Mouse (Mus musculus) frontal cortex, postnatal 36 days (tissue): ENCODE data around the gene Msi2.
A peak's percentile ranks its signal among the peaks of the same experiment; 100 is the strongest.

ENCODE experiments used
- DNase-seq, 2 experiments: peaks; one replicate each; pipeline ENCODE4 v3.0.0; 2022; ENCODE audit warnings: low spot score in 2 of 2

Msi2 gene

DNA sequence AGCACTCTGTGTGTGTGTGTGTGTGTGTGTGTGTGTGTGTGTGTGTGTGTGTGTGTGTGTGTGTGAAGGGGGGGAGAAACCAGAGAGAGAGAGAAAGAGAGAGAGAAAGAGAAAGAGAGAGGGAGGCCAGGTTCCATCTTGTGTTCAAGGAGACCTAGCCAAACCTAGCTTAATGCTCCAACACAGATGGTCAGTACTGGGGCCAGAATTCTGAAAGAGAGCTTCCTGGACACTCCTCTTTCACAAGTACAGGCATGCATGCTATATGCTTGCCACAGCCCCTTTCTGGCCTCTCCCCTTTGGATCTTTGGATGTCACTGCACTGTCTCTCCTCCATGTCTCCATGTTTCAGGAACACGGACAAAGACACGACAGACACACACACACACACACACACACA, 41.7 kb downstream of the Msi2 start:
- no peak for DNase-seq

DNA sequence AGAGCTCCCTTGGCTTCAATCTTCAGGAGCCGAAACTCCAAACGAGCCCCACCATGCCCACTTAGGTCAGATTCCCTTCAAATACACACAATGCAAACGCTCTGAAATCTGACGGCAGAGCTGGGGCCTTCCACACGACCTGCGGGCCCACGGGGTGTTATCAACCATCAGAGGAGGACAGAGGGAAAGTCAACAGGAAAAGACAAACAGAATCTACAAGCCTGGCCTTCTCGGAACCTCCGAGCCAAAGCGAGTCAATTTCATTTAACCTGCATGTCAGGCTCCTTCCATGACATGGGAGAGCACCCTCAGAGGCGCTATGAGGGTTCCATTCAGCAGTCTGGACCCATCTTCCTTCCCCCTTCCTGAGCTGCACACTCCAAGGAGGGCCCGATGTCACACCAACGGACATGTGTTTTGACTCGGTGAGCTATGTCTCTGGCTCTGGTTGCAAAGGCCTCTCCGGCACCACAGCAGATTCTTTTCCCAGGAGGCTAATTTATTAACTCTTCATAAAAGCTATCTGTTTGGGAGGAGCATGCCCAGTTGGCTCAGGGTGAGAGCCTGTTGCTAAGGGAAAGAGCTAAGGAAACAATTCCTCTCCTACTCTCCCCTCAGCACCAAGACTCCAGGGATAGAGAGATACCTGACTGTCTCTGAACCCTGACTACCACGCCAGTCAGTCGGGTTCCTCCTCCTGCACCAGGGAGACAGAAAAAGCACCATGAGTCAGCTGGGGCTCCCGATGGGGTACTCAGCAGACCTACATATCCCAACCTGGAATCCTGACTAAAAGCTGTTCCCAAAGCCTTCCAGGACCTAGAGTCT, 42.6 kb downstream of the Msi2 start:
- no peak for DNase-seq

DNA sequence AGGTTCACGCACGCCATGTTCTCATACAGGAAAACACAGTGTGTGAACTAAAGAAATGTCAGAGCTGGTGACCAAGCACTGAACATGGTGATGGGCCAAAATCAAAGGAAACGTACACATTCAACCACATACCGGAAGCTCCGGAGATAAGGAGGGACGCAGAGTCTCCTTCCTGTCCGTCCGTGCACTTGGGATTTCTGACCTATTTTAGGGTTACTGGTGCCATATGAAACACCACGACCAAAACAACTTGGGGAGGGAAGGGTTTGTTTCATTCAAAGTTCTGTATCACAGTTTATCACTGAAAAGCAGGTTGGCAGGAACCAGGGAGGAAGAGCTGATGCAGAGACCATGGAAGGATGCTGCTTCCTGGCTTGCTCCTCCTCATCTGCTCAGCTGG, 44.2 kb downstream of the Msi2 start:
- DNase-seq = no peak

DNA sequence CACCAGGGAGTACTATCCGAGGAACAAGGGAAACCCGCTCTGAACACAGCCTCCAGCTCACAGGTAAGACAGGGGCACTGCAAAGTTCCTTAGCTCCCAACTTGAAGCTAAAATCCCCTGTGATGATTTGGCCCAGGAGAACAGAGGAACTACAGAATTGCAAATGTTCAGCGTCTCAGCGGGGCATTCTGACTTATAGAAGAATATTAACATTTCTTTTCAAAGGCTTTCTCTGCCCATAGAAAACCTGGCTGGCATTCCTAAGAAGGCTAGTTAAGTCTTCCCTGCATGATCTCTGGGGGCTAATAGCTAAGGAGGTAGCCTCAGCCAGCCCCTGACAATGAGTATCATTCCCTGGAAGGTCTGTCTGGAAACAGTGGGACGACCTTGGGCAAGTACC, 47.4 kb downstream of the Msi2 start:
- no peak for DNase-seq

DNA sequence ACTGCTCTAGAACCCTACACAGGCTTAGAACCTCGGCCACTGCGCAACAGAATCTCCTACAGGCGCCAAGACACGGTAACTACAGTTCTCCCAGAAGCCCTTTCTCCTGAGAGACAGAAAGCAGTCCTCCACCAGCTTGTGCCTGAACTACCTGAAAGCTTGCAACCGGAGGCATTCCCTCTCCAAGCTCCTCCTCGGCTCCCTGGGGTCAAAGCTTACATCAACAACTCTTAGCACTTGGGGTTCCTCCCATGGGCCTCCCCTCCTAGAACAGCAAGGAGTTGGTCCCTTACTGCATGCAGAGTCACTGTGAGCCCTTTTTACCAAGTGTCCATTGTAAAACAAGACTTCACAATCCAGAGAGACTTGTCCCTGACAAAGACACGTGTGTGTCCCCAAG, 49.2 kb downstream of the Msi2 start:
- no peak for DNase-seq

DNA sequence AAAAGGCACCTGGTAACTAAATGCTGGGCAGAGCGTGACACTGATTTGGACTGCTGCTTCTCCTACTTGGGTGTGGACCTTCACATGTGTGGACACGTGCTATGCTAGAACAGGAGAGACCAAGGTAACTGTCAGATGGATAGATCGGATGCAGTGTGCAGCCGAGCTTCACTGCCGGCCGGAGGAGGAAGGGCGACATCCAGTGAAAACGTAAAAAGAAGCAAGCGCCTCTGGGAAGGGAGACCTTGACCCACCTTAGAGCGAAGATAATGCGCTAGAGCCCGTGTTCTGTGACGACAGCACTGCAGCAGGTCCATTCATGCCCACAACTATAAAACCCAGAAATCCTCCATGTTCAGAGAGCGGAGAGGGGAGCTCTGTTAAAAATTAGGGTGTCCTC, 50.0 kb downstream of the Msi2 start:
- DNase-seq = no peak

DNA sequence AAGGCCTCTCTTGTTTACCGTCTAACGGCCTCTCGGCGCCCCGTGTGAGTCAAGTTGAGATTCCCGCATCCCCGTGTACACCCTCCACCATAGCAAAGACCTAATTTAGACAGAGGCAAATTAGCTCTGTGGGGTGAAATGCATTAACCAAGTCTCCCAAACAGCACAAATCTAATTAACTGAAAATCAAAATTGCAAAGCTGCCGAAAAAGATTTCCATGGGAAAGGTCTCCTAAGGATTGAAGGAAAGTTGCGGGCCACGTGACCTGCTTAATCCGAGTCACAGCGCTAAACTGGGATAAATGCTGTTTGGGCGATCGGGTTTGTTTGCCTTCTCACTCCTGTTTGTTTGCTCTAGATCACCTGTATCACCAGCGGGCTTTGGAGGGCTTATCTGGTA, 52.5 kb downstream of the Msi2 start:
- no peak for DNase-seq

DNA sequence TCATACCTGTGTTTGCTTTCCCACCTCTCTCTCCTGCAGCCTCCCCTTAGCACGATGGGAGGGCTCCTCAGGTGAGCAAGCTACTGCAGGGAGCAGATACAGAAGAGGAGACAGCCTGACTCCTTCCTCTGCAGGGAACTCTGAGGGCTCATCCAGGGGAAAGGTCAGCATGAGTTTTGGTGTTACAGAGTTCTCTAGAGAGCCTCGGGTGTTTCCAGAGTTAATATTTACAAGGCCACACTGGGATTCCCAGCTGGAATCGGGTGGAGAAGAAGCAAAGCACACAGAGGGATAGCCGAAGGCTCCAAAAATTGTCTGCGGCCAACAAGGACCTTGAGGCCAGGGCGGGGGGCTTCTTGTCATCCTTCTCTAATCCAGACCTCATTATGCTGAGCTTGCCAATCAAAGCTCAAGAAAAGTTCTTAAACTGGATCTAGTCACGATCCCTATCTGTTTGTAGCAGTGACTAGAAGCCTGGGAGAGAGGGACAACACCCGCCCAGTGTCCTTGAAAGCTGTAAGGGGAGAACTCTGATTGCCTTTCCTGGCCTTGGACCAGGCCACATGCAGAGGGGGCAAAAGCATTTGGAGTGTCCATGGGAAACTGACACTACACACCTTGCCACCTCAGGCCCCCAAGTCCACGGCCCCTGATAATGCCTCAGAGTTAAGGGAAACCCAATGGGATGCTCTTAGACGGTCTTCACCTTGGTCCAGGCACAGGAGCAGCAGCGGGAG, 56.7 kb downstream of the Msi2 start:
- no peak for DNase-seq

DNA sequence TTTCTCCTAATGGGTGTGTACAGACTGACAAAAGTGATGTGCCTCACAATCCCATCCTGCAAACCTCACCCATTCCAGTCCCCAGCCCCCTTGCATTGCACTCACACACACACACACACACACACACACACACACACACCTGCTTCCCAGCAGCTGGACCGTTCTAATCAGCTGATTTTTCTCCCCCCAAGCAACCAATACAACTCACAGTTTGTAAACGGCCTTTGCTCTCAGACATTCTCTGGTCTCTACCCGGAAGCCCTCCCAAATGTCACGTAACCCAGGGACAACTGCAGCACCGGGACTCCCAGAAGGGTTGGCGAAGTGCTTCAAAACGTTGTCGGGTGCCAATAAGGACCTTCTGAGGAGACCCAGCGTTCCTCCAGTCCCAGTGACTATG, 57.9 kb downstream of the Msi2 start:
- DNase-seq = no peak

DNA sequence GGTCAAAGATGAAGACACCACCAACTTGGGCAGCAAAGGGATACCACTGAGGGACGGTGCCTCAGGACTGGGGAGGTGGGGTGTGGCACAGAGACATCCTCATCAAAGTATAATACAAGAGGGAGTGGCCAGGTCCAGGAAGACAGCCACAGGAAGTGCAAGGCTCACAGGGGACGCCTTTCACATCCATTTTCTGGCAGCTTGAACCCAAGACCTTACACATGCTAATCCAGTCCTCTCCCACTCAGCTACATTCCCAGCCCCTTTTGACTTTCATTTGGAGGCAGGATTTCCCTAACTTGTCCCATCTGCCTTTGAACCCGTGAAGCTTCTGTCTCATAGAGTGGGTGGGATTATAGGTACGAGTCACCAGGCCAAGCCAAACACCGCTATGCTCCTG, 59.4 kb downstream of the Msi2 start:
- no peak for DNase-seq

DNA sequence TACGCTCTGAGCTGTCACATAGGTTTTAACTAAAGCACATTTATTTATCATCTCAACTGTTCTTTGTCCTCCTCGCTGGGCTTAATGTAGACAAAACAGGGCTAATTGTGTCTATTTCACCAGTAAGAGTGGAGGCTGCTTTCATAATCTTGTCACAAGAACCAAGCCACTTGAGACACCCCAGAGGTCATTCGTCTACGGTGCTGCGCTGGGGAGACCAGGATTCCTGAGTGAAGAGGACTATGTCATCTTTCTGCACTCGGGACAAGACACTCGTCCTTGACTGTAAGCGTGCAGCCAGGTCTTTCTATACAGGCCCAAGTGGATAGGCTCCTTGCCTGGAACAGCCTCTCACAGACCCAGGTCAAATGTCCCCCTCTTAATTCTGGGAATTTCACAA, 62.5 kb downstream of the Msi2 start:
- DNase-seq = no peak

DNA sequence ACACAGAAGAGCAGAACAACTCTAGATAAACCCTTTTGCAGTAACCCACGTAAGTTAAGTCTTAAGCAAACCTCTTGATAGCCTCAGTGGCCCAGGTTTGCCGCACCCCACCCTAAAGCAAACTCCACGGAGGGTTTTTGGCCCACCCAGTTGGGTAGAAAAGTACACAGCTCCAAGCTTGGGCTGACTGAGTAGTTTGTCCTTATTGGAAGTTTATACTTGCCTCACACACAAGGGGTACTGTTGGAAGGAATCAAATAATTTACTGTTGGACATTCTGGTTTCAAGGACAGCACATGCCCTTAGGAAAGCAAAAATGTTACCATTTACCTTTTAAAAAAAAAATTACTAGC, 63.1 kb downstream of the Msi2 start:
- no peak for DNase-seq

DNA sequence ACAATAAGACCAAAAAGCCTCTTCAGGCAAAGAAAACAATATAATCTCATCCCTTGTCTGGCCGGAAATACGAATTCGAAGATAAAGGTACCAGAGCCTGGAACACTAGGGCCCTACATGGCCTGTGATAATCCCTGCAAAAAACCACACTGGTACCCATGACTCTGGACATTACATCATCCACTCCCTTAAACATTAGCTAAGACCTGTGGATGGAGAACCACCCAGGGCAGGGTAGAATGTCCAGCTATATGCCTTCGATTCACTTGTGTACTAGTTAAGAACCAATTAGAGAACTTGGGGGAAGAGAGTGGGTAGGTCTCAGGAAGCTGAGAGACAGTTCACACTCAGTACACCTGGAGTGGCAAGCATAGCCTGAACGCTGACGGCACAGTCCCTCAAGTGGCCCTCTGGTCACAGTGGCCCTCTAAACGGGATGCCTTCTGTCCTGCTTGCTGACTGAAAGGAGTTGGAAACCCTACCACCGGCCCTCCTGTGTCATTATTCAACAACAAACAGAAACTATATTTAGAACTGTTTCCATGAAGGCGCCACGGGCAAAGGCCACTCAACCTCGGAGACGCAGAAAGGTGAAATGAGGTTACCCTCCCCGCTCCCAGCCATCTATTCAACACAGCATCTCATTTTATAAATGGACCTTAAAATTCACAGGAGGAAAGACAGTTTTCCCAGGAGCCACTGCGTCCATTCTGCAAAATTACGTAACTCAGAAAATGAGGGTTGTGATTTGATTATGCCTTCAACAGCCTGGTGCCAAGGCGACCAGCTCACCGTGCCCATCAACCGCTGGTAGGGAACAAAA, 63.7 kb downstream of the Msi2 start:
- peak in 1 of 2 experiments; percentile 24 for DNase-seq

DNA sequence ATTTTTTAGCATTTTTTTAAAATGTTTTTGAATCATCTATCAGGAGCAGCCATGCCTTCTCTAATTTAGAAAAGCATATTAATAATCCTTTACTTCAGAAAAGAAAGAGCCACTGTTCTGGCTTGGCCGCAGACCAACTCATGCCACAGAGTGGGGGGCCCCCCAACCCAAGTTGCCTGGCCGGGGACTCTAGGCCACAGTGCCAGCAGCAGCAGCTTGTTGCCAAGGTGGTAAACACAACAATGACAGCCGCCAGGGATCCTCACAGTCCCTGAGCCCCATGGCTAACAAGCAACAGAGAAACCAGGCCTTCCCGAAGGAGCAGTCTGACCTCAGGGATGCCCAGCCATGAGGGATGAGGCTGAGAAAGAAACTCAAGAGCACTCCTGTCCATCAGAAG, 68.0 kb downstream of the Msi2 start:
- peak; percentile 36 to 56 for DNase-seq

DNA sequence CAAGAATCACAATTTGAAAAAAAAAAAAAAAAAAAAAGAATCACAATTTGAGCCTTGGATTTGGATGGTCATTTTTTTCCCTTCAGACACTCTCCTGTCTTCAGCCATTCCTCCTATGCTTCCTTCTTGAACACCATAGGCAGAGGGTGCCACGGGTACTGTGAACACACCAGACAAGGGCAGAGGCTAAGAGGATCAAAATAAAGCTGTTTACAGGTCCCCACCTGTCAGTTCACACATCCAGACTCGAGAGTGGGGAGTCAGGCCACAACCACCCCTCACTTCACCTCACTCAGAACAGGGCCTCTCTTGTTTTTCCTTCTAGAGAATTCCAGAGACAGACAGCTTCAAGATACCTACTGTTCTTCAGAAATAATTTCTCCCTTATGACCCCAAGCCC, 69.3 kb downstream of the Msi2 start:
- DNase-seq = no peak

DNA sequence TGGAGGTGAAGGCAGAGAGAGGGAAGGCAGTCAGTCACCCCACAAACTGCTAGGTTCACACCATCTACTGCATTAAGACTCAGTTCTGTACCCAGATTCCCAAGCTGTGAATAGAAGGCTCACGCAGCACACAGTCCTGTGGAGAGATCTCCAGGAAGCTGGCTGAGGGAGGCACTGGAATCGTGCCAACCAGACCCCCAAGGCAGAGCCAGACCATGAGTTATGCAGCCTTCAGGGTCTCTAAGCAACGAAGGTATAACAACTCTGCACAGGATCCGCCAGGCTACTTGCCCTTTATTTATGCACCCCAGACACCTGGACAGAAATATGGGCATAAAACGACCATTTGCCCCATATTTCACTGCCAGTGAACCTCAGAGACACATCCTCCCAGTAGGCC, 69.9 kb downstream of the Msi2 start:
- no peak for DNase-seq

DNA sequence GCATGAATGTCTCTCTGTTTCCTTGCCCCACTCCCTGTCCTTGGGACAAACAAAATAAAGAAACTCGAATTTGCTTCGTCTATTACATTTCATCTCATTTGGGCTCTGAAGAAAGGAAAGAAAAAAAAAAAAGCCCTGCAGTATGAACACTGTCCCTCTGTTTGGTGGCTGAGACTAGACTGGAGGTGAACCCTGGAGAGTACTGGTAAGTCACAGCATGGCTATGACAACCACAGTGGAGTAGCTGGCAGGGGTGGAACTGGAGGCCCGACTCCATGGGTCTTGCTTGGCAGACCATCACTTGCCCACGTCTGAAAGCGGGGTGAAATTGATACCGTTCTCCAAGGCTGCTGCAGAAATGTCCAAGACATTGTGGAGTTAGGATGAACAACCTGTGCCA, 71.8 kb downstream of the Msi2 start:
- DNase-seq = no peak

DNA sequence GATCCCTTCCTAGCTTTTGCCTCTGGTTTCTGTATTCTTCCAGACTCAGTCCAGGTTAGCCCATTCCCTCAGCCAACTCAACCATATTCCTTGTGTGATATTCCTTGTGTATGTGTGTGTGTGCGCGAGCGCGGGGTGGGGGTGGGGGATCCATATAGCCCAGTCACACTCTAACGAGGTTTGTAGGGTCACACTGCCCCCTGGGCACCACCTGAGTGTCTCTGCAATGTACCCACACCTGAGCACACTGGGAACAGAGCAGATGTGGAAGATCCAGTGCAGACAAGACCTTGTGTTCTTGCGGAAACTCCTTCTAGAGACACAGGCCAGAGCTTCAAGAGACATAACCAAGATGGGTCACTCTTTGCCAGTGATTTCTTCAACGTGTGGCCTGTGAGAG, 72.5 kb downstream of the Msi2 start:
- no peak for DNase-seq

DNA sequence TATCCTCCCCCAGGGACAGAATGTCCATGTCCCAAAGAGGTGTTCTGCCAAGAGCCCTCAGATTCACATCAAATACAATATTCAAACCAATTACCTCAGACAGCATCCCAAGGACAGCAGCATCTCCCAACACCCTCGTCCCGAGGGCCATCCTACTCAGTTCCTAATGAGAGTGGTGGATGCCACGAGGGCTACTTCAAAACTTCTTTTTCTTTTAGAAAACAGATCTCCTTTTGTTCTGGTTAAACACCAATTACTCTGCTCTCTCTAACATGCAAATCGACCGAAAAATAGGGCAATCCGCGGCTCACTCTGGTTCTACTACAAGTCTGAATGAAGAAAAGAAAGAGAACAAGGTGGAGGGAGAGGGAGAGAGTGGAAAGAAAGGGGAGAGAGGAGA, 73.6 kb downstream of the Msi2 start:
- DNase-seq = peak in 1 of 2 experiments; percentile 30

DNA sequence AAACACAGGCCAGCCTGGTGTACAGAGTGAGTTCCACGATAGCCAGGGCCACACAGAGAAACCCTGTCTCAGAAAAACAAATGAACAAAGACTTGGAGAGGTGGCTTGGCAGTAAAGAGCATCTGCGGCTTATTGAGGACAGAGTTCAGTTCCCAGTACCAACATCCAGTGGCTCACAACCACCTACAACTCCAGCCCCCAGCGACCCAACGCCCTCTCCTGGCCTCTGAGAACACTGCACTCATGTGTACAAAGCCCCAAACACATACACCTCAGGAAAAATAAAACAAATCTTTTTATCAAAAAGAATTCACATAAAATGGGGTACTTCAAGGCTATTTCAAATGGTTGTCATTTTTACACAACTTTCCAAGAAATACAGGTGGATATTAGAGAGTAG, 78.5 kb downstream of the Msi2 start:
- DNase-seq = no peak

DNA sequence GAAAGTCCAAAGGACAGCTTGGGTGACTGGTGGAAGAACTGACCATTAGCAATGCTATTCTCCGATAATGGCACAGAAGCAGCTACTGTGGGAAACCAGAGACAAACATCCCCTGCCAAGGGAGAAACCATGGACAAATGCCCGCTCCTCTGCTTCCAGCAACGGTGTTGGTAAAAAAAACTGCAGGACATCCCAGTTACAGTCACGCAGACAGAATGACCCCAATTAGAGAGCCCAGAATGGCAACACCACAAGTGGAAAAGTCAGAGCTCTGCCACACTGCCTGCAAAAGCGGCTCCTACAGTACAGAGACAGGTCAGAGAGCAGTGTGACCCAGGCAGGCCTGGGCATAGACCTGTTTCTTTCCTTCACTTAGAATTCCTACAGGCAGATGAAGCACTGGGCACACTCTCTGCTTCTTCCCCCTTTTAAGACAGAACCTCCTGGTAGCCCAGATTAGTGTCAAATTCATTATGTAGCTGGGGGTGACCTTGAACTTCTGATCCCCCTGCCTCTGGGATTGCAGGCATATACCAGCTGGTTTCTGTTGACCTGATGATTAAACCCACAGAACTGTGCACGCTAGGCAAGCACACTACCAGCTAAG, 79.3 kb downstream of the Msi2 start:
- DNase-seq = no peak

DNA sequence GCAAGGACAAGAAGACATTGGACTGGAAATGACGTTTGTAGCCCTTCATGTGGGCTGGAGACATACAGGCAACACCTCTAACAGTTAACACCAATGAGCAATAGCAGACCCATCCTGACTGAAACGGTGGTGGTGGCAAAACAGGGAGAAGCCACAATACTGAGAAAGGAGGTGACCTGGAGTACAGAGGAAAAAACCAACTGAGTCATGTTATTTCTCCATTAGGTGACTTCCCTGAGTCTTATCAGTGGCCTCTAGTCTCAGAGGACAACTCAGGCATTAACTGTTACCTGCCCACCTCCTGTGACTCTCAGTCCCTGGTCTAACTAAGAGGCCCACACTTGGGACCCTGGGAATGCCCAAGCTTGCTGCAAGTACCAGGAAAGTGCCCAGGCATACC, 80.1 kb downstream of the Msi2 start:
- DNase-seq = no peak
